Mouse (Mus musculus): ENCODE data around the gene Atoh8. TPM values are rescaled to one million over a fixed set of nuclear protein-coding genes. Genes with fewer than 3 reads are reported as not detected.
A peak's percentile ranks its signal among the peaks of the same experiment; 100 is the strongest.

Gene Atoh8
- total and polyA plus RNA-seq, 3 experiments: 11.0 to 13.5 (median 12.7) TPM

GRCm38 (mm10) chr6:72240042-72240441 lies 4.7 kb upstream of the Atoh8 start:
- DNase-seq: no peak
- Histone ChIP-seq H3K27ac (no peak overlapping the region), H3K36me3 (ENCODE audit: control insufficient read depth, insufficient read depth, low read length) (no peaks in the 10 kb centered on the region), H3K4me1 (ENCODE audit: control insufficient read depth, insufficient read depth, low read length) (peaks cover 18% of the 10 kb centered on the region), H3K4me3 (no peak overlapping the region), H3K9ac (ENCODE audit: low read depth, low read length) (no peak overlapping the region), H3K79me2 (replicated peaks; ENCODE audit: control insufficient read depth, insufficient read depth, low read length) (no peaks in the 10 kb centered on the region), H3K27me3 (ENCODE audit: control insufficient read depth, insufficient read depth, low read length) (no peaks in the 10 kb centered on the region)
- TF ChIP-seq CTCF (IDR thresholded peaks at IDR 0.05): no peak
- TF ChIP-seq POLR2A (IDR thresholded peaks at IDR 0.05; ENCODE audit: insufficient read depth, low read depth, low read length): no peak
- TF ChIP-seq EP300 (IDR thresholded peaks at IDR 0.05; ENCODE audit: insufficient read depth, low read depth, low read length): no peak
- WGBS: 82% methylated on average over 2 of the region's 2 CpGs
- intact Hi-C loops (cut with DNase I): no loop called here

DNA sequence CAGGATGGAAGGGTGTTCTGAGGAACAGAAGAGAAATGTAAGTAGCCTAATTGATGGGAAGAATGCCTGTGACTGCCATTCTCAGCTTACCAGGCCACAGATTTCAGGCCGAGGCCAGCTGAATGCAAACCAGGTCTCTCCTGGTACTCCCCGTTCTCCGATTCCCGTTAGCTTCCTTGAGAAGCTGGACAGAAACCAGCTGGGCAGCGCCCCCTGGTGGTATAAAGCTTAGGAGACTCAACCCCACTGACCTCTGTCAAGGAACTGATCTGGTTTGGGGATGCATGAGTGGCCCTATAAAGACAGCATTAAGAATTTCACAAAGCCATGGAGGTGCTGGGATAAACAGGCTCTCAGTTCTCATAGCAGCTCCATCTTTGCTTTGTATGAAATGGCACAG lies 1.7 kb upstream of the Atoh8 start:
- 5% methylated on average over 5 of the region's 5 CpGs for WGBS
- intact Hi-C loops (cut with DNase I): loop anchor here (1.0 kb wide), 2 partner anchors 24 to 51 kb away; no protein-coding TSS in a partner anchor

DNA sequence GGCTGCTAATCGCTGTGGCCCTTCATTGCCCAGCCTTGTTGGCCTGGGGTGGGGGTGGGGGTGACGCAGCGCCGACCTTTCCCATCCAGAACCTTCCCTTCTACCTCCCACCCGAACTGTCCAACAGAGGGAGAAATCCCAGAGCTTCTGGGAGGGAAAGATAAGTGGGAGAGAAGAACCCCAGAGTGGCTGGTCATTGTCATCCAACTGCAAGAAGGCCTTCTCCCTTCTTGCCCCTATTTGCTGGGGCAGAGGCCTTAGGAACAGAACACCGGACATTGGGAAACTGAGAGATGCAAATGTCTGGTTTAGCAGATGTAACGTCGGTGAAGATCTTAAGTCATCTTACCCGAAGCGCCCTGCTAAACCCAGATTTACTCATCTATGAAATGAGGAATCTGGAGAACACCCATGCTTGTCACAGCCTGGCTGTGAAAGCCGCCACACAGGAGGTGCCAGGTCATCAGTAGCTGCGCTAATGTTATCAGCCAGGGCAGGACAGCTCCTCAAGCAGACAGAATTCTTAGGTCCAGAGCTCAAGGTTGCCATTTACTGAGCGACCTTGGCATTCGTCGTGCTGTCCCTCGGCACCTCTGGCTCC lies 530 bp upstream of the Atoh8 start:
- Histone ChIP-seq H3K27me3 (ENCODE audit: control insufficient read depth, insufficient read depth, low read length) (no peaks in the 10 kb centered on the region), H3K27ac (peak overlapping the region; percentile 93), H3K9ac (ENCODE audit: low read depth, low read length) (peak overlapping the region; percentile 70), H3K4me3 (peak overlapping the region; percentile 77), H3K79me2 (replicated peaks; ENCODE audit: control insufficient read depth, insufficient read depth, low read length) (peaks cover 1% of the 10 kb centered on the region), H3K4me1 (ENCODE audit: control insufficient read depth, insufficient read depth, low read length) (peaks cover 16% of the 10 kb centered on the region), H3K36me3 (ENCODE audit: control insufficient read depth, insufficient read depth, low read length) (no peaks in the 10 kb centered on the region)
- 56% methylated on average over 16 of the region's 16 CpGs for WGBS
- no peak for DNase-seq
- intact Hi-C loops (cut with DNase I): no loop called here
- no peak for TF ChIP-seq CTCF (IDR thresholded peaks at IDR 0.05)
- no peak for TF ChIP-seq EP300 (IDR thresholded peaks at IDR 0.05; ENCODE audit: insufficient read depth, low read depth, low read length)
- TF ChIP-seq POLR2A (IDR thresholded peaks at IDR 0.05; ENCODE audit: insufficient read depth, low read depth, low read length): no peak

More for the DNA sequence above, 1.7 kb upstream of the Atoh8 start:
- H3K27me3 ChIP-seq (ENCODE audit: control insufficient read depth, insufficient read depth, low read length): no peaks in the 10 kb centered on the region
- H3K9ac ChIP-seq (ENCODE audit: low read depth, low read length): no peak overlapping the region; the same call in 1 of the 2 replicates
- H3K4me3 ChIP-seq: no peak overlapping the region
- H3K79me2 ChIP-seq (replicated peaks; ENCODE audit: control insufficient read depth, insufficient read depth, low read length): no peaks in the 10 kb centered on the region; the same call in 1 of the 2 replicates
- TF ChIP-seq CTCF (IDR thresholded peaks at IDR 0.05): peak; percentile 98
- TF ChIP-seq EP300 (IDR thresholded peaks at IDR 0.05; ENCODE audit: insufficient read depth, low read depth, low read length): peak; percentile 76
- no peak for TF ChIP-seq POLR2A (IDR thresholded peaks at IDR 0.05; ENCODE audit: insufficient read depth, low read depth, low read length)
- no peaks in the 10 kb centered on the region for H3K36me3 ChIP-seq (ENCODE audit: control insufficient read depth, insufficient read depth, low read length)
- H3K27ac ChIP-seq: no peak overlapping the region
- H3K4me1 ChIP-seq (ENCODE audit: control insufficient read depth, insufficient read depth, low read length): peaks cover 10% of the 10 kb centered on the region
- peak; percentile 83 to 89 for DNase-seq

- Histone ChIP-seq H3K4me3 (peak overlapping the region; percentile 77), H3K27ac (peak overlapping the region; percentile 93), H3K4me1 (ENCODE audit: control insufficient read depth, insufficient read depth, low read length) (peaks cover 17% of the 10 kb centered on the region), H3K36me3 (ENCODE audit: control insufficient read depth, insufficient read depth, low read length) (no peaks in the 10 kb centered on the region), H3K9ac (ENCODE audit: low read depth, low read length) (peak overlapping the region; percentile 70), H3K79me2 (replicated peaks; ENCODE audit: control insufficient read depth, insufficient read depth, low read length) (peaks cover 1% of the 10 kb centered on the region), H3K27me3 (ENCODE audit: control insufficient read depth, insufficient read depth, low read length) (no peaks in the 10 kb centered on the region)
- DNase-seq: no peak
- intact Hi-C loops (cut with DNase I): loop anchor here (1.0 kb wide), 1 partner anchor 17 kb away; no protein-coding TSS in a partner anchor
- TF ChIP-seq EP300 (IDR thresholded peaks at IDR 0.05; ENCODE audit: insufficient read depth, low read depth, low read length): no peak
- TF ChIP-seq CTCF (IDR thresholded peaks at IDR 0.05): peak; percentile 28
- TF ChIP-seq POLR2A (IDR thresholded peaks at IDR 0.05; ENCODE audit: insufficient read depth, low read depth, low read length): no peak
- under 1% methylated on average over 79 of the region's 79 CpGs for WGBS
These were observed 842 bp downstream of the Atoh8 start for GRCm38 (mm10) chr6:72234372-72235097.

DNA sequence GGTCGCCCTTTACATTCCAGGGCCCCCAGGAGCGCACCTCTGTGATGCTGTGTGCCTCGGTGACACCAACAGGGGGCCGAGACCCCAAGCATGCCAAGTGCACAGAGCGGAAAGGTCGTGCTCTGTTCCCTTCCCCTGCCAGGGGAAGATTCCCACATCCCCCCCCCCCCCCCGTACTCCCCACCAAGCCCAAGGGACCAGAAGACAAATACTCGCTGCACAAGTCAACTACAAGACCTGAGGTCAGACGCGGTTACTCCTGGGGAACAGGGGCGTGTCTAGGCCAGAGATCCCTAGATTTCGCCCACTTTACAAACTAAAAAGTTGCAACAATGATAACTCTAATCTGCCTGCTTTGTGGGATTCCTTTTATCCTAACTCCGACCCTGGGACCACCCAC lies 1.4 kb downstream of the Atoh8 start:
- WGBS: 2% methylated on average over 13 of the region's 13 CpGs
- H3K4me1 ChIP-seq (ENCODE audit: control insufficient read depth, insufficient read depth, low read length): peaks cover 17% of the 10 kb centered on the region

More for the DNA sequence above, 1.4 kb downstream of the Atoh8 start:
- TF ChIP-seq CTCF (IDR thresholded peaks at IDR 0.05): no peak
- TF ChIP-seq EP300 (IDR thresholded peaks at IDR 0.05; ENCODE audit: insufficient read depth, low read depth, low read length): no peak
- TF ChIP-seq POLR2A (IDR thresholded peaks at IDR 0.05; ENCODE audit: insufficient read depth, low read depth, low read length): no peak
- no peaks in the 10 kb centered on the region for H3K36me3 ChIP-seq (ENCODE audit: control insufficient read depth, insufficient read depth, low read length)
- peak overlapping the region; percentile 77 for H3K4me3 ChIP-seq
- no peaks in the 10 kb centered on the region for H3K27me3 ChIP-seq (ENCODE audit: control insufficient read depth, insufficient read depth, low read length)
- H3K79me2 ChIP-seq (replicated peaks; ENCODE audit: control insufficient read depth, insufficient read depth, low read length): peaks cover 1% of the 10 kb centered on the region
- H3K27ac ChIP-seq: peak overlapping the region; percentile 93
- intact Hi-C loops (cut with DNase I): loop anchor here (1.0 kb wide), 1 partner anchor 17 kb away; no protein-coding TSS in a partner anchor
- H3K9ac ChIP-seq (ENCODE audit: low read depth, low read length): peak overlapping the region; percentile 70
- no peak for DNase-seq
